Mouse (Mus musculus): Measurements from ENCODE around the gene Lpcat4.

GRCm38 (mm10) chr2:112296211-112296610 is 56.9 kb downstream of the Lpcat4 start:
- TF ChIP-seq CTCF (IDR thresholded peaks at IDR 0.05; ENCODE audit: low read depth), result no peak
- no peak for TF ChIP-seq EP300 (IDR thresholded peaks at IDR 0.05; ENCODE audit: low read depth)

Data from heart, postnatal 0 days (tissue).